Mouse (Mus musculus): ENCODE data around the gene Psma5.
"Not testable (repeated sequence)": the region's sequence is repeated elsewhere in the genome, so short reads cannot be mapped to it uniquely, and the experiment has no call there.

The Psma5 gene

DNA sequence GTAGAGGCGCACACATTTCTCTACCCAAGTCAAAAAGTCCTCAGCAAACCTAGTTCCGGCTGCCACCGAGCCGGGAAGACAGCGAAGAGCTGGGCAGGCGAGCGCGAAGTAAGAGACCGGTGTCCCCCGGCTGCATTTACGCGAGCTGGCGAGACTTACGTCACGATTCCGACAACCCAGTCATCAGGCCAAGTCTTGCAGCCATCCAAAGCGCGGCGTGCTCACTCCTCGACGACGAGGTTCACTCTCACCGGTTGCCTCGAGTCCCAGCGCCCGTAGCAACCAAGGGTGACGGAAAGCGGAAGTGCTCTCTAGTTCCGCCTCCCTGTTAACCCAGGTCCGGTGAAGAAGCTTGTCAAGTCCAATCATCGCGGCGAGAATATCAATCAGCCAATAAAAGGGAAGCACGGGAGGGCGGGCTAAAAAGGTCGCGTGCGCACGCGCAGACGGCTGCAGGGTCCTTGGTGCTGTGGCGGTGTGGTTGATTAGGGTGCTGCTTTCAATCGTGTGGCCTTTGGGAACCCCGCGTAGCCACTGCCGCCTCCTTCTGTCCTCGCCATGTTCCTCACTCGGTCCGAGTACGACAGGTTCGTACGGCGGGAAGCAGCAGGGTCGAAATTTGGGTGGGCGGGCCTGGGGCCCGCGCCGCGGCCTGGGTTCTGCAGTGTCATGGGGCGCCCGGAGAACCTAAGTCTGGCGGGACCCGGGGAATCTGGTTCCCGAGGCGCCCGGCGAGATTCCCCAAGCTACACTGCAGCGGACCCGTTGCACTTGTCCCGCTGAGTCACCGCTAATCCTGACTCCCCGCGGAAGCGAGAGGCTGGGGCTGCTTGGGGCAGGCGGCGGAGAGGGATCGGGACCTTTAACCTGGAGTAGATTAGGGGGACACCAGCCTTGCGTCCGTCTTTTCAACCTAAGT, at the start of gene Psma5:
Gene Psma5, plus strand, starts transcription at position 208 of the 919 bp plus-strand sequence.
- DNase-seq (ENCODE audit: low spot score in 2 of 2), result peak; percentile 86 to 95

DNA sequence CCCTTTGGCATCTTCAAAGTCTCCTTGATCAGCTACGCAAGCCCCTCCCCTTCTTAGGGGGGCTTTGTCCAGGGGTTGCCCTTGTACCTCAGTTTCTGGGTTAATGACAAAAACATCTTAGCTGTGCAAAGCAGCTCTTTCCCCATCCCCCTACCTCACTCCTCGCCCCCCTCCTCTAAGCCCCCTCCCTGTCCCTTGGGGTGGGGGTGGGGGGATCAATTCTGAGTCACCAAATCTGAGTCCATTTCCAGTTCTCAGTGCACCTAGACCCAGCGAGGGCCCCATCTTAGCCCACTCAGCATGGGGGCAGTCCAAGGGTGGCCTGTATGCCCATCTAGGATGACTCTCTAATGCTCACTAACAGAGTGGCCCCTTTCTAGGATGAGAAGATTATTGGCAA, 47.7 kb upstream of the Psma5 start:
- no peak for DNase-seq (ENCODE audit: low spot score in 2 of 2)

DNA sequence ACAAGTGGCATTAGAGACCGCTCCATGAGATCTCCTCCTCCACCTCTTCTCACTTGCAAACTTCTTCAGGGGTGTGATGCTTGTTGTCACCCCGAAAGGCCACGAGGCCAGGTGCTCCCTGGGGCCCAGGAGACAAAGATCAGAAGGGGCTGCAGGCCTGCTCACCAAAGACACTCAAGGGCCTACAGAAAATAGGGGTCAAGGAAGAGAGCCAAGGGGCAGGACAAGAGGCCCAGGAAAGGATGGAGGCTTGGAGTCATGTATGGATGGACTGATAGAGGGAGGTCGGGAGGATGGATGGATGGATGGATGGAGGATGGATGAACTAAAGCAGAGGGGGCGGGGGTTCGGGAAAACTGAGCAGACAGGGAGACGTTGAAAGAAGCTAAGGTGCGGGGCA, 47.2 kb upstream of the Psma5 start:
- DNase-seq (ENCODE audit: low spot score in 2 of 2), result no peak

DNA sequence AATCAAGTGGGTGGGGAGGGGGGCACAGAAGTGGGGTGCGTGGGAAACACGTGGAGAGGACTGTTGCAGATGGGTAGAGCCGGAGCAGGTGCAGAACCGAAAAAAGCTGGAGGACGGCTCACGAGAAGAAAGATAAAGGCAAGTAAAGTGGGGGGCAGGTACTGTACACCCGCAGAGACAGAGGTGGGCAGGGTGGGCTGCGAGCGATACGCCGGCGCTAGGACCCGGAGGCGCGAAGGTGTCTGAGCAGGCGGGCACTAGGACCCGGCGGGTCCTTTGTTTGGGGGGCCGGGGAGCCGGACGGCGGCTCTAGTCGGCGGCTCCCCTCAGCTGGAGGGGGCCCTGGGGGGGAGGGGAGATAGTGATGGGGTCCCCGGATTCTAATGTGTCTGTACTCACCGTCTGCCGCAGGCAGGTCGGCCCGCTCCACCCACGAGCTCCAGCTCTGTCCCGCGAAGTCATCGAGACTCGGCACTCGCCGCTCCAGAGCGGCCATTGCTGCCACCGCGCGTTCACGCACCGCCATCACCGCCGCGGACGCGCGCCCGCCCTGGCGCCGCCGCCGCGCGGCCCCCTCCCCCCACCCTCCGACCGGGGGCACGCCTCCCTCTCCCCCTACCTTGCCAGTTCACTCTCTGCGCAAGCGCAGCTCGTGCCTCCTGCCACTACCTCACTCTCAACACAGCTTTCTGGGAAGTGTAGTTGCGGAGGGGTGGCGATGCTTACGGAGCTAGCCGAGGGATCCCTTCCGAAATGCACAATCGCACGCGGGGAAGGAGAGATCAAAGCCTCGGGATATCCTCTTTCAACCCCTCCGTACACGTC, 46.6 kb upstream of the Psma5 start:
- peak; percentile 84 to 92 for DNase-seq (ENCODE audit: low spot score in 2 of 2)

DNA sequence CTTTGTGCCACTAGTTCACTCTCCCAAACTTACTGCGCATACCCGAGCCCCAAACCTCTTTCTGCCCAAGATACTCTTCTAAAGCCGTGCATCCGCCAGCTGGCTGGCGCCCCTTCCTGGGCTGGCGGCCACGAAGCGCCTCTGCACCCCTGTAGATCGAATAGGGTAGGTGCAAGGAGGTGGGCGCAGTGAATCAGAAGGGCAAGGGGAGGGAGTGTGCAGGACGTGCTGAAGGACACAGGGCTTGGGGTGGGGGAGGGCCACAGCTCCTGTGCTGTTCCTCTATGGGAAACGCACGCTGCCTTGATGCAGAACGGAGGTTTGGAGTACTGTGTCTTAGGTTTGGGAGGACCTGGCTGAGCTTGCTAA, 46.0 kb upstream of the Psma5 start, which contains the start of gene Atxn7l2:
Gene Atxn7l2, minus strand, starts transcription at position 164 of the 369 bp plus-strand sequence.
- no peak for DNase-seq (ENCODE audit: low spot score in 2 of 2)

DNA sequence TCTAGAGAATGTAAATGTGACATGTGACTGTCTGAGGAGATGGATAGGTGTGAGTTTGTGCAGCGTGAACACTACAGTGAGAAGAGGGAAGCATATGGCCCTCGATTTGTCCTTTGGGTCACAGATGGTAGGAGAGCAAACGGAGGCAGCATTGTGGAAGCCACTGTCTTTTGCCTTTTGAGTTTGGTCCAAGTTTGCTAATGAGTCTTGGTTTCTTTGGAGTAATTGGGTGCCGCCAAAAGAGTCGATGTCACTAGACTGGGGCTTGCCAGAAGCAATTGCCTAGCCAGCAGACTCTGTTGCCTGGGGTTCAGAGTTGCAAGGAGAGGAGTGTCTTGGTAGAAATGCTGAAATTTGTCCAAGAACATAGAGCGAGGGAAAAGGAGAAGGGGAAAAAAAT, 44.9 kb upstream of the Psma5 start:
- DNase-seq (ENCODE audit: low spot score in 2 of 2), result no peak

DNA sequence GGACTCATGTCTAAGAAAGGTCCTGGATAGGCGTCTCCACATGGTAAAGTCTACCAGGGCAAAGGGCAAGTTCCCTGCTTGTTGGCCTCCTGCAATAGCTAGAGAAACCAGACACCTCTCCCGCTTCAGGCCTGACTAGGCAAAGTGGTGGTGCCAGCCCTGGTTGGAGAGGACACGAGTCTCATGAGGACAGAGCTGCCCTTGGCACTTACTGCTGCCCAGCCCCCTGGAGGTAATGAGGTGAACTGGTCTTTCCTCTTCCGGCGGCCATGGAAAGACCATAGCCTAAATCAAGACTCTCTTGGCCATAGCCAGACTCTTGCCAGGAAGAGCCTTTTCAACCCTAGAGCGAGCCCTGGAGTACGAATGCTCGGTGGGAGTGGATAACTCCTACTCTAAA, 44.3 kb upstream of the Psma5 start:
- no peak for DNase-seq (ENCODE audit: low spot score in 2 of 2)

DNA sequence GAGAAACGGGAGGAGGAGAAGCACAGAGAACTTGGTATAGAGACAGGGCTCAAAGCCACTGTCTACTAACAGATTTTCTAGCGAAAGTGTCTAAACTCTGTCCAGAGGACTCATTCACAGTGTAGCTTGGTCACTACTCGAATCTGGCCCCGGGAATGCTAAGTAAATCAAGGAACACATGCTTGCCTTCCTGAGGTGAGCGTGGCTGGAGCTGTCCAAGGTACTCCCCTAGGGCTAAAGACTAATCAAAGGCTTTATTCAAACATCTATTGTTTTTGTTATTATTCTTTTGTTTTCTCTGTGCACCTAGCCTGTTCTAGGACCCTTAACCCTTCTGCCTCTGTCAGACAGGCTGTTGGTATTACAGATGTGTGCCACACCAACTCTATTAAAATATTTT, 42.0 kb upstream of the Psma5 start:
- no peak for DNase-seq (ENCODE audit: low spot score in 2 of 2)

DNA sequence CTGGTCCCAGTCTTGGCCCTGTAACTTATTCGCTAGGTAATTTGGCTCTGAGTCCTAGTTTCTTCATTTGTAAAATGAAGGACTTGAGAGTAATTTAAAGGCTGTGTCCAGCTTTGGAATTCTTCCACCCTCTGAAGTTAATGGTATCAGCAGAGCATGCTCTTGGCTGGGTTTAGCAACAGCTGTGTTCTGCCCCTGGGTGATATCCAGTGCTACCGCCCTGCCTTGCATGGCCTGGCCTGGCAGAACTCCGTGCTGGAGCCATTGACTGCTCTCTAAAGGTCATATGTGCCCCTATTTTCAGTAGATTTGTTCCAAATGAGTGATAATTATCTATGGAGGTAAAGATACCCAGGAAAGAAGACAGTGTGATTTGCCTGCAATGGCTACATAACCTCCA, 36.1 kb upstream of the Psma5 start:
- DNase-seq (ENCODE audit: low spot score in 2 of 2), result no peak

DNA sequence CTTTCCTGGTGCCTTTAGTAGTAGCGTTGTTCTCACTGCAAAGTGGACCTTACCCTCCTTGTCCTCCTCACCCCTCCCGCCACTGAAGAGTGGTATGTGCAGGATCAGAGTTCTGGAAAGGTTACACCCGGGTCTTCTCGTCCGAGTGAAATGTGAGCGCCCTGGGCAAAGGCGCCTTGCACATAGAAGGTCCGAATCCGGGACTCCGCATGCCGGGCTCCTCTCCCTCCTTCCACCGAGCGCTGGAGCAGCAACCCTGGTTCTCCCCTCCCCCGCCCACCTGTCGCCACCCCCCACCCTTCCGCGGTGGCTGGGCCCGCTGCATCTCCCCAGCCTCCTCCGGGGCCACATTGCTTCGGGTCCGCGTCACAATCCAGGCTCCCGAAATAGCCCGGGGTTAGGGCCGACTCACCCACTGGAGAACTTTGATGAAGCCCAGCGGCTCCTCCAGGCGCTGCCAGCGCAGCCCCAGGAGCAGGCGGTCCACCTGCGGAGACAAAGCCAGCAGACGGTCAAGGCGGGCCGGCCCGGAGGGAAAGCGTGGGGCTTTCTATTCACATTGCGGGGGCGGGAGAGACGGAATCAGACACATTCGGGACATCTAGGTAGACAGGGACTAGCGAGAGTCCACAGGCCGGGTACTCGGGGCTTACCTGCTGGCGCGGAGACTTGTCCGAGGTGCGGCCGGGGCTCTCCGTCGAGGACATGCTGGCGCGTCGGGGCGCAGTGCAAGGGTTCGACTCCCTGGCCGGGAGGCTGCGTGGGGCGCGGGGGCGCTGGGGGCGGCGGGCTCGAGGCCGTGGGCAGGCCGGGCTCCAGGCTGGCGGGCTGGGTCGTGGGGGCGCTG, 30.8 kb upstream of the Psma5 start:
- no peak for DNase-seq (ENCODE audit: low spot score in 2 of 2)

DNA sequence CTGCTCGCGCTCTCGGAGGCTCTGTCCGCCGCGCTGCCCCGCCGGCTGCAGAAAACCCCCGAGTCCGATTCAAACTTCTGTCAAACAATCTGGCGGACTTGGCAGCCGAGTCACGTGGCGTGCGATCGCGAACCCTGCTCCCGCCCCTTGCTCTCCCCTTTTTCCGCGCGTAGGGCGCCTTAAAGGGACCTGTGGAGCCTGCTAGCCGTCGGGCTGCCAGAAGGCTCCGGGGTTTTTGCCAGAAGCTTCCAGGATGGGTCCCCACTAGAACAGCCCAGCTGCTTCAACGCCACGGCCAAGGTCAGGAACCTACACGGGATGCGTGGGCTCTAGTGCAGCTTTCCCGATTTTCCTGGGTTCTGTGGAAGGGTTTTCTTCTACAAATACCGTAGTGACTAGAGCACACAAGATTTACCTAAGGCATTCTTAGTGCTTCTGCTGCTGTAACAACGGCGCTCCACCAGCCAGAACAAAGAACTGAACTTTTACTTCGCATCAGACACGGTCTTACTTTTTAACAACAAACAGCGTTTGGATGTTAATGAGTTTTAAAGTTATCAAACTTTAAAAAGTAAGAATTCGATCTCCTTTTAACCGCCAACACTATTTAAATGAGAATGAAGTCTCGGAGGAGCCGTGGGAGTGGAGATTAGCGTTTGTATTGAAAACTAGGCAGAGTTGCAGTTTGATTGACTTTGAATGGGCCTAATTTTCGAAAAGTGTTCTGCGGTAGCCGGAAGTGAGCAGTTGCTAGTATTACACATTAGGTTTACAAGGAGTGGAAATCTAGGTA, 30.0 kb upstream of the Psma5 start, which contains the start of gene Sypl2:
Gene Sypl2, minus strand, starts transcription at position 91 of the 793 bp plus-strand sequence.
- DNase-seq (ENCODE audit: low spot score in 2 of 2), result peak in 1 of 2 experiments; percentile 54

DNA sequence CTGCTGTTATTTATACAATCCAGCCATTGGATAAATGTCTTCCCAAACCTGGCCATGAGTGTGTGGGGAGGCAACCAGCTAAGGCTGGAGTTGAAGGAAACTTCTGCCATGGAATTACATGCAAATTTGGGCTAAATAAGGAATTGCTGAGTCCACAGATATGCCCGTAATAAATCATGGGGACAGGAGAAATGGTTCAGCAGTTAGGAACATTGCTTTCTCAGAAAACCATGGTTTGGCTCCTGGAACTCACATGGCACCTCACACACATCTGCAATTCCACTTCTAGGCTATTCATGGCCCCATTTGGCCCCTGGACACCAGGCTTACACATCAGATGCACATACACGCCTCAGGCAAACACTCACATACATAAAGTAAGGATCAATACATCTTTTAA, 29.2 kb upstream of the Psma5 start:
- DNase-seq (ENCODE audit: low spot score in 2 of 2), result no peak

DNA sequence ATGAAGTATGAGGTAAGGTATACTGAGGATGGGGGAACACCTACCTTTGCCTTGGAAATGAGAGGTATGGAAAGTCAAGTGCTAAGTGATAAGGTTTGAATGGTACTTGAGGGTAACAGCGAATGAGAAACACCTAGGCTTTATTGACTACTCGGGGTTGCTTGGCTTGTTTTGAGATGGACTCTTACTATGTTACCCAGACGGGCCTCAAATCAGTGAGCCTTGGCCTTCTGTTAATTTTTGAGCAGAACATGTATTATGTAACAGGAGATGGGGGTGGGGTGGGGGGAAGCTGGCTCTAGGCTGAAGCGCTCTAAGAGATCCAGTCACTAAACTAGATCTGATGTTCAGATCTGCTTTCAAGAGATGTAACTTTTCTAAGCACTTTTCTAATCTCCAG, 25.1 kb upstream of the Psma5 start:
- DNase-seq (ENCODE audit: low spot score in 2 of 2), result no peak

DNA sequence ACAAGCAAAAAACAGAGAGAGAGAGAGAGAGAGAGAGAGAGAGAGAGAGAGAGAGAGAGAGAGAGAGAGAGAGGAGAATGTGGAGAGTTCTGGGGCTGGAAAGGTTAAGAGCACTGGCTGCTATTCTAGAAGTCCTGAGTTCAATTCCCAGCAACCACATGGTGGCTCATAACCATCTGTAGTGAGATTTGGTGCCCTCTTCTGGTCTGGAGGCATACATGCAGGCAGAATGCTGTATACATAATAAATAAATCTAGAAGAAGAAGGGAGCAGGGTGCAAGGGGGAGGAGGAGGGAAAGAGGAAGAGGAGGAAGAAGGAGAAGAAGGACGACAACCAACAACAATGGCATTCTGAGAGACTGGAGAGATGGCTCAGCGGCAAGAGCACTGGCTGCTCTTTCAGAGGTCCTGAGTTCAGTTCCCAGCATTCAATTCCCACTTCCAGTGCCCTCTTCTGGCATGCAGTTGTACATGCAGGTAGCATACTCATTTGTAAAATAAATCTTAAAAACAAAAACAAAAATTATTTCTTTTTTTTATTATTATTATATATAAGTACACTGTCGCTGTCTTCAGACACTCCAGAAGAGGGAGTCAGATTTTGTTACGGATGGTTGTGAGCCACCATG, 19.1 kb upstream of the Psma5 start:
- not testable (repeated sequence) for DNase-seq (ENCODE audit: low spot score in 2 of 2)

DNA sequence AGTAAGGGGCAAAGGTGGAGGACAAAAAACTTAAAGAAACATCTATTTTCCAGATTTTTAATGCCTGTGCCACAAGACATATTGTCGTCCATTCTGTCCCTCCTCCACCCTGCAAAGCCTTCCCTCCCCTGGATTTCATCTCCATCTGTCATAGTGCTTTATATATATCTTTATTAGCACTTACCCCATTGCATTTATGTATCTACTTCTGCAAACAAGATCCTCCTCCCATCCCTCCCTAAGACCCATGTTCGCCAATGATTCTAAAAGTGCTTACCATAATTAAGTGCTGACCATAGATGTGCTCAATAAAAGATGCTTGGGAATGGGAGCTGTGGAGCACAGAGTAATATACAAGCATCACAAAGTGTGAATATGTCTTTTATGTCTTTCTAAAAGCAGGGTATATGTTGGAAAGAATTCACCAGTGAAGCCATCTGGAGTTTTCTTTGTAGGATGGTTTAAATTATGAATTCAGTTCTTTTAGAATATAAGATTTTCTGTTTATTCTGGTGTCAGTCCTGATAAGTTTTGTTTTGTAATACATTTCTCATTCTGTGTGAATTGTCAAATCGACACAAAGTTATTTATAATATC, 15.4 kb upstream of the Psma5 start:
- DNase-seq (ENCODE audit: low spot score in 2 of 2), result no peak

DNA sequence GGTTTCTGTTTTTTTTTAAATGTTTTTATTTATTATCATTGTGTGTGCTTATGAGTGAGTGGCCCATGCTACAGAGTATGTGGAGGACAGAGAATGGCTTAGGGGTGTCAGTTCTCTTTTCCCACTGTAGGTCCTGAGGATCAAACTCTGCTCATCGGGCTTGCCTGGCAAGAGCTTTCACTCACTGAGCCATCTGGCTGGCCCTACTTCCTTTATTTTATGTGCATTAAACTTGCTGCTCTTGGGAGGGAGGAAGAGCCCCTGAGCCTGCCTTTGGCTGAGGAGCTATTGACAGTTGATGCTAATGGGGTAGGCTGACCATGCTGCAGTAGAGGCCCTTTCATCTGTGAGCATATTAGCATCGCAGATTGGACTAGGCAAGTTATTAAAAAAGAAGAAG, 9.9 kb upstream of the Psma5 start:
- no peak for DNase-seq (ENCODE audit: low spot score in 2 of 2)

DNA sequence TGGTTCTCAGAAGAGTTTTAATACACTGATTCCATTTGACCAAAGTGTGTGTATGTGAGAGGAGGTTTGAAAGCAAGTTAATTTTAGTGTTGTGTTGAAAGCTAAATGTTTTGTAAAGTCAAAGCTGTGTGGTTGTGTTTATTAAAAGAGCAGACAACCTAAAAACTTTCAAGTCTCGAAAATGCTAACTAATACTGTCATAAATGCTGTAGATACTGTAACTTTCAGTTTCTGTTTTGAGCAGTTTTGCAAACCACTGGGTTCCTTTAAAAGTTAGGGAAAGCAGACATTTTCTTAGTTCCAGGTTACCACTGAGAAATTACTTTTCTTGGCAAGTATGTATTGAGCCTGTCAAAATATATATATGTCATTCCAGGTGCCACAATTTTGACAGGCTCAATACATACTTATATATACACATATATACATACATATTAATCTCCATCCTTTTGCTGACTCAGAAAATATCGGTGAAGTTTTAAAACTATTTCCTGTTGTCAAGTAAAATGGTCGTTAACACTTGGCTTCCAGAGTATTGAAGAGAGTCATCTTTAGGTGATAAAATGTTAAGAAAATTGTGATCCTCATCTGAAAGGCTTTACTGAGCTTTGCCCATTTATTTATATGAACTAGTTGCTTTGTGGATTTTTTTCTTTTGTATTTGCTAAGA, 1.2 kb downstream of the Psma5 start:
- no peak for DNase-seq (ENCODE audit: low spot score in 2 of 2)

DNA sequence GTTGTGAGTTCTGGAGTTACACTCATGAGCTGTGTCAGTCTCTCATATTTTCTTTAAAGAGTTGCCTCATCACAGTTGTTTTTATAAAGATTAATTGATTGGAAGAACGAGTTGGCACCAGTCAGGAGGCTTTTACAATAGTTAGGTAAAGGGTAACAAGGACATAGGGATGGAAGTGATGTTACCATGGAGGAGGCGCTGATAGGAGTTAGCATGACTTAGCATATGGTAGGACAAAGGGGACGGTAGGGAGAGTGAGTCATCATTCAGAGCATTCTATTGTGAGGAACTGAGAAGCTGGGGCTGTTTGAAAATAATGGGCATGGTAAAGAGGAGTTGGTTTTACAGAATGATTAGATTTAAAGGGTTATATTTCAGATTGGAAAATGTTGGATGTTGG, 2.6 kb downstream of the Psma5 start:
- no peak for DNase-seq (ENCODE audit: low spot score in 2 of 2)

DNA sequence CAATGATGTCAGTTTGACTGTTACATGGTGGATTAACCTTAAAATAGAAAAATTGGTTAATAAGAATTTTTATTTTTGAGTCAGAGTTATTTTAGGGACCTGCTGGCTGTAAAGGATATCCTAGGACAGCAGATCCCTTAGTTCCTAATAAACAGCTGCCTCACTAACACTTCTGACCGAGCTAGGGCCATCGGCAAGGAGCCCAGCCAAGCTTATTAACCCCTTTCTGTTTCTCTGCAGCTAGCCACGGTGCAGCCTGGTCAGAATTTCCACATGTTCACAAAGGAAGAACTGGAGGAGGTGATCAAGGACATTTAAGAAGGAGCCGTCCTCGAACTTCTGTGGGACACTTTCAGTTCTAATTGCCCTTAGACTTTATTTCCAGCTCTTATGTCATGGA, 22.8 kb downstream of the Psma5 start:
- DNase-seq (ENCODE audit: low spot score in 2 of 2), result not testable (repeated sequence)

Measured in urinary bladder, postnatal 36 days (tissue).